In the genomic region with DNA sequence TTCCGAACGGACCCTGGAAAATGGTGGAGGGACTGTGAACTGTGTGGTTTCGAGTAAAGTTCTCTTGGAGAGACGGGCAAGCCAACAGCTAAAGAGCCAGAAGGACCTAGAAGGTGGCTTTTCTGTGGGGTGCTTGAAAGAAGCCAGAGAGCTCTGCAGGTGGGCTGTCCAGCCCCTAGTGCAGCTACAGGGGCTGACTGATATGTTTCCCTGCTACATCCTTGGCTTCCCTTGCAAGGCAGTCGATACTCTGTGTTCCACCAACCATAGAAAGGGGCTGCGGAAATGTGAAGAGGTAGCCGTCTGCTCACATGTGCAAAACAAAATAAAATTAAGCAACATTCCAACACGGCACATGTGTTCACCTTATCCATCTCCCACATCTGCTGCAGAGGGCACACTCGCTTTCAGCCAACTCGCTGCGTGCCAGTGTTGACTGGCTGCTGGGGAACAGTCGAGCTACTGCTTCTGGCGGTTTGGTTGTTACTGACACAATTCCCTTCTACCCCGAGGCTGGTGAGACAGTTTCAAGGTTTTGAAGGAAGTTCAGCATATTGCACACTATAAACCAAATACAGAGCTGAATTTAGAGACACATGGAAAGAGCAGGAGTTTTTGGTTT, we compare ENCODE assay signal across 13 mouse cellular contexts.
A peak's percentile ranks its signal among the peaks of the same experiment; 100 is the strongest.
DNase-seq lines count a peak whose midpoint lies in the region; ATAC-seq lines count a peak whose summit lies in the region.
"Had no signal": no experiment of that assay in that cellular context is flagged by ENCODE, and none has a peak within 500 bp of the region (broad histone marks: within the 10 kb centered on the region; RNA-seq: fewer than 3 reads in every experiment).

No protein-coding gene starts in this region.

- no peak overlapping the region for H3K4me3 ChIP-seq in embryonic facial prominence, embryonic 14.5 days (ENCODE audit: low read depth, low read length)
- H3K4me3 ChIP-seq in embryonic facial prominence, embryonic 10.5 days: no peak overlapping the region
- no peak overlapping the region for H3K4me3 ChIP-seq in forebrain, embryonic 10.5 days
- H3K4me3 ChIP-seq in hindbrain, embryonic 12.5 days: no peak overlapping the region
- no peak overlapping the region for H3K4me3 ChIP-seq in midbrain, embryonic 14.5 days (replicated peaks; ENCODE audit: low read depth, low read length)
- no peak overlapping the region for H3K4me3 ChIP-seq in intestine, embryonic 16.5 days (ENCODE audit: low read length)
- H3K4me3 ChIP-seq: embryonic facial prominence, embryonic 13.5 days; liver, embryonic 13.5 days had no signal

- no peak overlapping the region for H3K4me2 ChIP-seq in embryonic facial prominence, embryonic 14.5 days (ENCODE audit: low read depth, low read length)
- H3K4me2 ChIP-seq in hindbrain, embryonic 12.5 days (replicated peaks): no peak overlapping the region
- peak overlapping the region; percentile 29 for H3K4me2 ChIP-seq in midbrain, embryonic 14.5 days (ENCODE audit: low read length)
- no peak overlapping the region for H3K4me2 ChIP-seq in intestine, embryonic 16.5 days (ENCODE audit: low read depth, low read length)
- H3K4me2 ChIP-seq: embryonic facial prominence, embryonic 13.5 days; liver, embryonic 13.5 days had no signal

- H3K4me1 ChIP-seq in embryonic facial prominence, embryonic 14.5 days (ENCODE audit: control insufficient read depth, insufficient read depth, low read length): peaks cover 5% of the 10 kb centered on the region; the same call in 1 of the 2 replicates
- H3K4me1 ChIP-seq in embryonic facial prominence, embryonic 10.5 days: peaks cover 10% of the 10 kb centered on the region; the same call in 1 of the 2 replicates
- peaks cover 28% of the 10 kb centered on the region for H3K4me1 ChIP-seq in forebrain, embryonic 10.5 days
- H3K4me1 ChIP-seq in hindbrain, embryonic 12.5 days: peaks cover 11% of the 10 kb centered on the region
- peaks cover 24% of the 10 kb centered on the region for H3K4me1 ChIP-seq in midbrain, embryonic 14.5 days (ENCODE audit: control insufficient read depth, insufficient read depth, low read length)
- H3K4me1 ChIP-seq in intestine, embryonic 16.5 days (ENCODE audit: control insufficient read depth, insufficient read depth, low read length): no peaks in the 10 kb centered on the region
- H3K4me1 ChIP-seq: liver, embryonic 13.5 days had no signal

- no peak overlapping the region for H3K9ac ChIP-seq in embryonic facial prominence, embryonic 14.5 days (ENCODE audit: low read depth, low read length)
- H3K9ac ChIP-seq in hindbrain, embryonic 12.5 days: no peak overlapping the region
- H3K9ac ChIP-seq in midbrain, embryonic 14.5 days (replicated peaks; ENCODE audit: low read length): 0 out of 2 replicates have a peak overlapping the region, but pooled peaks have one; percentile 6
- no peak overlapping the region for H3K9ac ChIP-seq in intestine, embryonic 16.5 days (ENCODE audit: low read depth, low read length)
- H3K9ac ChIP-seq: embryonic facial prominence, embryonic 13.5 days; liver, embryonic 13.5 days had no signal

- H3K27me3 ChIP-seq in embryonic facial prominence, embryonic 14.5 days (replicated peaks; ENCODE audit: control insufficient read depth, insufficient read depth, low read length): no peaks in the 10 kb centered on the region
- H3K27me3 ChIP-seq in embryonic facial prominence, embryonic 10.5 days (replicated peaks; ENCODE audit: low read depth, poor library complexity, severe bottlenecking): no peaks in the 10 kb centered on the region
- H3K27me3 ChIP-seq in forebrain, embryonic 10.5 days (ENCODE audit: poor library complexity, severe bottlenecking): peaks cover 6% of the 10 kb centered on the region; the same call in 1 of the 2 replicates
- H3K27me3 ChIP-seq in hindbrain, embryonic 12.5 days: no peaks in the 10 kb centered on the region
- H3K27me3 ChIP-seq in midbrain, embryonic 14.5 days (ENCODE audit: control insufficient read depth, insufficient read depth, low read length): no peaks in the 10 kb centered on the region
- no peaks in the 10 kb centered on the region for H3K27me3 ChIP-seq in intestine, embryonic 16.5 days (replicated peaks; ENCODE audit: control insufficient read depth, insufficient read depth, low read length)
- H3K27me3 ChIP-seq: embryonic facial prominence, embryonic 13.5 days; liver, embryonic 13.5 days had no signal

- WGBS in embryonic facial prominence, embryonic 14.5 days: 56% methylated on average over 14 of the region's 14 CpGs
- WGBS in embryonic facial prominence, embryonic 10.5 days: 73% methylated on average over 14 of the region's 14 CpGs
- WGBS in forebrain, embryonic 10.5 days: 66% methylated on average over 14 of the region's 14 CpGs
- WGBS in hindbrain, embryonic 12.5 days: 74% methylated on average over 14 of the region's 14 CpGs
- WGBS in midbrain, embryonic 14.5 days: 42% methylated on average over 14 of the region's 14 CpGs
- WGBS in intestine, embryonic 16.5 days: 75% methylated on average over 14 of the region's 14 CpGs

- no peak for ATAC-seq in embryonic facial prominence, embryonic 14.5 days (ENCODE audit: low read depth)
- no peak for ATAC-seq in hindbrain, embryonic 12.5 days (ENCODE audit: low FRiP score)
- peak; percentile 38; the same call in 1 of the 2 replicates for ATAC-seq in midbrain, embryonic 14.5 days (ENCODE audit: low FRiP score, low TSS enrichment)
- no peak for ATAC-seq in intestine, embryonic 16.5 days

- H3K27ac ChIP-seq in embryonic facial prominence, embryonic 14.5 days (replicated peaks; ENCODE audit: low read depth, low read length): no peak overlapping the region
- no peak overlapping the region for H3K27ac ChIP-seq in embryonic facial prominence, embryonic 10.5 days (replicated peaks)
- H3K27ac ChIP-seq in forebrain, embryonic 10.5 days: peak overlapping the region; percentile 73
- H3K27ac ChIP-seq in hindbrain, embryonic 12.5 days: peak overlapping the region; percentile 62; the same call in 1 of the 2 replicates
- peak overlapping the region; percentile 73 for H3K27ac ChIP-seq in midbrain, embryonic 14.5 days (replicated peaks; ENCODE audit: low read depth, low read length)
- no peak overlapping the region for H3K27ac ChIP-seq in intestine, embryonic 16.5 days (ENCODE audit: low read length)
- H3K27ac ChIP-seq: embryonic facial prominence, embryonic 13.5 days; kidney, postnatal 0 days; liver, embryonic 13.5 days had no signal

- H3K9me3 ChIP-seq in embryonic facial prominence, embryonic 14.5 days (ENCODE audit: control insufficient read depth, low read length): no peaks in the 10 kb centered on the region
- no peaks in the 10 kb centered on the region for H3K9me3 ChIP-seq in embryonic facial prominence, embryonic 10.5 days
- no peaks in the 10 kb centered on the region for H3K9me3 ChIP-seq in forebrain, embryonic 10.5 days
- no peaks in the 10 kb centered on the region for H3K9me3 ChIP-seq in hindbrain, embryonic 12.5 days (replicated peaks)
- H3K9me3 ChIP-seq in midbrain, embryonic 14.5 days (ENCODE audit: control insufficient read depth, low read length): no peaks in the 10 kb centered on the region
- H3K9me3 ChIP-seq in intestine, embryonic 16.5 days (ENCODE audit: control insufficient read depth, low read length): no peaks in the 10 kb centered on the region
- H3K9me3 ChIP-seq: embryonic facial prominence, embryonic 13.5 days; liver, embryonic 13.5 days had no signal

- no peaks in the 10 kb centered on the region for H3K36me3 ChIP-seq in embryonic facial prominence, embryonic 14.5 days (ENCODE audit: control insufficient read depth, insufficient read depth, low read length)
- no peaks in the 10 kb centered on the region for H3K36me3 ChIP-seq in embryonic facial prominence, embryonic 10.5 days (replicated peaks)
- H3K36me3 ChIP-seq in forebrain, embryonic 10.5 days (replicated peaks): no peaks in the 10 kb centered on the region
- H3K36me3 ChIP-seq in hindbrain, embryonic 12.5 days: no peaks in the 10 kb centered on the region
- H3K36me3 ChIP-seq in midbrain, embryonic 14.5 days (ENCODE audit: control insufficient read depth, insufficient read depth, low read length): no peaks in the 10 kb centered on the region
- no peaks in the 10 kb centered on the region for H3K36me3 ChIP-seq in intestine, embryonic 16.5 days (ENCODE audit: control insufficient read depth, insufficient read depth, low read length)
- H3K36me3 ChIP-seq: embryonic facial prominence, embryonic 13.5 days; liver, embryonic 13.5 days had no signal

- peak; percentile 13 for DNase-seq in embryonic facial prominence, embryonic 14.5 days (ENCODE audit: low spot score)
- DNase-seq in embryonic facial prominence, embryonic 10.5 days (ENCODE audit: low spot score): no peak
- DNase-seq in forebrain, embryonic 10.5 days (ENCODE audit: extremely low spot score, low spot score): peak; percentile 18
- peak; percentile 51 for DNase-seq in midbrain, embryonic 14.5 days
- DNase-seq in liver: no peak
- no peak for DNase-seq in spleen, adult 18-20 months
- DNase-seq: liver, embryonic 13.5 days; lung, postnatal 10 days; right cerebral cortex, postnatal 14 days had no signal

Comparison
In these comparisons a context has a peak if more than half of its experiments do, and no peak if none do; other contexts are left out.
1. DNase-seq: peak in embryonic facial prominence, embryonic 14.5 days (single experiment), forebrain, embryonic 10.5 days (single experiment) and midbrain, embryonic 14.5 days (single experiment); none in embryonic facial prominence, embryonic 10.5 days (single experiment), liver (single experiment) and spleen, adult 18-20 months (0 of 2).
2. H3K27ac ChIP-seq: peak in forebrain, embryonic 10.5 days (single experiment), hindbrain, embryonic 12.5 days (single experiment) and midbrain, embryonic 14.5 days (single experiment); none in embryonic facial prominence, embryonic 14.5 days (single experiment), embryonic facial prominence, embryonic 10.5 days (single experiment) and intestine, embryonic 16.5 days (single experiment).